Mouse (Mus musculus) natural killer cell, adult 2 months (primary cell): ENCODE results near the gene Grin2b.

Source experiments
- DNase-seq, 2 experiments: peaks; one replicate each; pipeline ENCODE4 v3.0.0; 2022; ENCODE audit warnings: low spot score in 2 of 2

The Grin2b gene

GRCm38 (mm10) chr6:136010290-136011037 lies 162.8 kb downstream of the Grin2b start:
- no peak for DNase-seq

- DNase-seq: no peak
Measured at GRCm38 (mm10) chr6:136008120-136008519, 165.2 kb downstream of the Grin2b start.

DNA sequence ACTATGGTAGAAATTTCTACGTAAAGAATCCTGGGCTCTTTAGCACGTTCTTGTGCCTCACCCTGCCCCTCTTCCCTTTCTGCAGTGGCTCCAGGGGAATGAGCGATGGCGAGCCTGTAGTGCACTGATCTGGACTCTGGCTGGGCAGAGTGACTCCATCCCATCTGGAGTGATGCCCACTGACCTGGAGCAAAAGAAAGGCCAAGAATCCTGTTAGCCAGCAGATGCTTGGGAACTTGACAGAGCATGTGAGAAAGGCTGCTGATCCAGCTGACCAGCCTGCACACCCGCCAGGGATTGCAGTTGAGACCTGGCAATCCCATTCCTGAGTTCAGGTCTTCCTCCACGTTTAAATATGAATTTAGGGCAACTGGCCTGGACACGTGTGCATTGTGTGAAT lies 178.6 kb downstream of the Grin2b start:
- no peak for DNase-seq

GRCm38 (mm10) chr6:135993897-135994296 lies 179.4 kb downstream of the Grin2b start:
- DNase-seq: no peak

DNA sequence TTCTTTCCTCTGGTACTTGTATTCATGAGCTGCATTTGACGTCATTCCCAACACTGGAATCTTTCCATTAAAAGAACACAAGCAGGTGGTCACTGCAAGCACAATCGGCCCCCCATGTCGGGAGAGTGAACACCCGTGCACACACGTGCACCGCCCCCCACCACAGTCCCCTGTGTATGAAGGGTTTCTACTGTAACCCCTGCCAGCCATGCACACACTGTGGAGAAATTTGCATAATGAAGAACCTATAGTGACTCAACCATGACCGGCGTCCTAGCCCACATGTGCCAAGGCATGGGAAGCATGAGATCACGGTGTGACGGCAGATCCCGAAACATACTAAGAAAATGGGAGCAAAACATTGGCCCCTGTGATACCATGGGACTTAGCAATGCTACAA lies 179.9 kb downstream of the Grin2b start:
- DNase-seq: no peak

GRCm38 (mm10) chr6:135976106-135976505 lies 197.2 kb downstream of the Grin2b start:
- DNase-seq: no peak

GRCm38 (mm10) chr6:135972481-135972880 lies 200.8 kb downstream of the Grin2b start:
- no peak for DNase-seq

GRCm38 (mm10) chr6:135971481-135971880 lies 201.8 kb downstream of the Grin2b start:
- no peak for DNase-seq

DNA sequence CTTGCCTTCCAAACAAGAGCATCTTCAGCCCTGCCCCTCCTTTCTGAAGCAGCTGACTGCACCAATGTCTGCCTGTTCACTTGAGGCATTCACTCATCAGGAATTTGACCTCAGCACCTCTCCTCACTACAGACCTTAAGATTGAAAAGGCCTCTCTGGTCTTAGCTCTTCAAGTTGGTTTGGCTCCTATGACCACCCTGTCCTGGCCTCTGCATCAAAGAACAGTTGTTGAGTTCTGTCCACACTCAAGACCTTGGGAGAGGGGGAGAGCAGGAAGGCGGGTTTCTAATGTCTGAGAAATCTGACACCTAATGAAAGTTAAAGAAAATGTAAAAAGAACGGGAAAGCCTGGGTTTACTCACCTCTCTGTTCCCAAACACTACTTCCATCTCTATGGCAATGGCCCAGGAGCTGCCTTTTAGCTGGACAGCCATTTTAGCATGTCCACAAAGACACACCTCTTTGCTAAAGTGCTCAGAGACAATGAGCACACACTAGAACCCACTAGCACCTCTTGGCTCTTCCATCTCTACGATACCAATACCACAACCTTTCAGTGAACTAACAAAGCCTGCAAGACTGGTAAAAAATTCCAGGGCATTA lies 202.5 kb downstream of the Grin2b start:
- DNase-seq: no peak

DNA sequence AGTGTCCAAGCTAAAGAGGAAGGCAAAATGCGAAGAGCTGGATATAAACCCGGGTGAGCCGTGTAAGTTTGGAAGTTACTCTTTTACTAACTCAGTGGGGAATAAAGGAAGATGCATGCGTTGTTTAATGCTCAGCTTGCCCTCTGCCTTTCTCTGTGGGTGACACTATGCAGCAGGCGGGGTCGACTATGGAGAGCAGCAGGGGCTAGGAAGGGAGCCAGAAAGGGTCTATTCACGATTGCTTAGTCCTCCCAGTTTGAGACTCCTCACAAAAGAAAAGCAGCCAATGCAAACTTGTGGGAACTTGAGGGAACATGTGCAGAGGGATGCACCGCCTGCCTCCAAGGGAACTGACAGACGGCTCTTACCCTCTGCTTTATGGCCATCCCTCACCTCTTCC lies 211.5 kb downstream of the Grin2b start:
- no peak for DNase-seq

GRCm38 (mm10) chr6:135959629-135960028 lies 213.7 kb downstream of the Grin2b start:
- DNase-seq: no peak

DNA sequence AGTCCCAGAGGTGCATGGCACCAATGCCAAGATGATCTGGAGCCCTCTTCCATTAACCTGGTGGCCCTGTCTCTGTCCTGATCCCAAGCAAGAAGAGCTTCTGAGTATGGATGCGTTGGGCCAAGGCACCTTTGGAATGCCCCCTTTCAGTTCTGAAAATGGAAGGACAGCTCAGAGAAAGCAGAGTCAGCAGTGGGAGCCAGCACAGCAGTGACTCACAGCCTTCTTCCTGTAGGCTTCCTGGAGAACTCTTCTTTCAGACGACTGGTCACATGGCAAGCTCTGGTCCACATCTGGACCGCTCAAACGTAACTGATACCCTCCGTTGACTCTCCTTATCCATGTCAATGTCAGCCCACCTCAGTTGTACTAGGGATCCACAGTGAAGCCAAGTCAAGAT lies 221.6 kb downstream of the Grin2b start:
- no peak for DNase-seq

- DNase-seq: no peak
Measured at GRCm38 (mm10) chr6:135945511-135945910, 227.8 kb downstream of the Grin2b start.

GRCm38 (mm10) chr6:135944358-135944757 lies 229.0 kb downstream of the Grin2b start:
- DNase-seq: no peak

DNA sequence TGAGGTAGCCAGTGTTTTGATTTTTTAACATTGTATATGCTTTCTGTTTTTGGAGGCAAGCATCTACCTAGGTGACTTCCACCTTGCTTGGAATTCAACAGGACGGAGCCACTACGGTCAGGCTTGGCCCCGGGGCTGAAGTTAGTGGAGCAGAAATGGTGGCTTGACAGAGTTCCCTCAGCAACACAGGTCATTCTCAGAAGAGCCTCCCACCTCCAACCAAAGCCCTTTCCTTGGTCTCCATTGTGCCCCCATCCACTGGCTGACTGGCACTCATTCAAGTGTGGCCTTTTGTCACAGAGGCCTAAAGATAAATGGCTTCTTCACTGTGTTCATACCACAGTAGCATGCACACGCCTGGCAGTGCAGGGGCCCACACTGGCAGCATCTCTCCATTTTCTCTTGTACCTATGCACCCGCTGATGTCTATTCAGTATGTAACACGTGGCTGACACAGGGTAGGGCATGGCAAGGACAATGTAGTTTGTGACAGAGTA lies 230.1 kb downstream of the Grin2b start:
- no peak for DNase-seq

DNA sequence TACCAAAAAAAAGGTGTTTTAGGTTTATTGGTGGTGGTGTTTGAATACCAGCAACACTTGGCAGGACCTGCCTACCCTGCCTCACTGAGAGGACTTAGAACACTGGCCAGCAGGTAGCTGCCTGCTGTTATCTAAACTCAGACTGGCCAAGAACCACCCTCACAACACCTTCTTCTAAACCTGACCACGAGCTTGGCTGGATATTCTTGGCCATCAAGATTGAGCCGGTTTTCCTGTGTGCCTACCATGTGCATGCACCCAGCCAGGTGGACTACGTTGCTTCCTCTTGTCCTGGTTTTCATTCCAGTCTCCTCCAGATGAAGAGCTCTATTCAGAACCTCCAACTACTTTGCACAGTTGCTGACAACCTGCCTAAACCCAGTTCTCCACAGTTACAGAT lies 240.4 kb downstream of the Grin2b start:
- no peak for DNase-seq

DNA sequence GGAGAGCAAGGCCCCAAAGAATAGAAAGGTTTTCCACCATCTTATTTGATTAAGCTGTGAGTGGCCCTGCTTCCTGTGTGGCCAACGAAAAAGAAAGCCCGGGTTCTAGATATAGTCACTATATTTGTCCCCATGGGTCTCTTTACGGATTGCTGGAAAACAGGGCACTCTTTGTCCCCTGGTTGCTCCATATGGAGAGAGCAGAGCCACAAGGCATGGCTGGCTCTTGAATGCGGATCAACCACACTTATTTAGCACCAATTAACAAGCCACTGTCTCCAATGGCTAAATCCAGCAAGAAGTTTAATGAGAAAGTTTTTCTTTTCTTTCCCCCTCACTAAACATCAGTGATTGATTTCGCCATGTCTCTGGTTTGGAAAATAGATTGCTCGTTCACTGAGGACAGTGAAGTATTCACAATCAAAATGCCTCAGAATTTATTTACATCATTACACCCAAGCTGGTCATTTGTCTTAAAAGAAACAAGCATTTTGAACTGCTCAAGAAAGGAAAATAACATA lies 240.9 kb downstream of the Grin2b start:
- DNase-seq: no peak

DNA sequence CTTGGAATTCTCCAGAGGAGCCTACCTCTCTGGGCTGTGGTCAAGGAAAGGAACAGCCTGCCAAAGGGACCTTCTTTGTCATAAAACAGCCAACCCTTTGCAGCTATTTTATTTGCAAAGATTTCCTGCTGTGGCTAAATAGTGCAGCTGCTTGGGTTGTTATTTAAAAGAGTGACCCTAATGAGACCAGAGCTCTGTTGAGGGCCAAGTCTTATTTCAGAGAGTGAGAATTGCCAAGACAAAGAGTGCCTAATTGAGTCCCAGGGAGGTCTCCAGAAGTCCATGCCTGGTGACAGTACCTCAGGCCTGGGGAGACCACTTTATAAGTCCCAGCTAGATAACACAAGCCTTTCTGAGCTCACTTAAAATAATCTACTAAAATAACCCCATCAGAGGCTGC lies 255.6 kb downstream of the Grin2b start:
- DNase-seq: no peak

- DNase-seq: no peak
Measured at GRCm38 (mm10) chr6:135914608-135915007, 258.7 kb downstream of the Grin2b start.

GRCm38 (mm10) chr6:135912114-135912513 lies 261.2 kb downstream of the Grin2b start:
- DNase-seq: no peak

- DNase-seq: no peak
Measured at GRCm38 (mm10) chr6:135911131-135911530, 262.2 kb downstream of the Grin2b start.

- no peak for DNase-seq
Measured at GRCm38 (mm10) chr6:135907540-135908320, 265.6 kb downstream of the Grin2b start.
